Mouse (Mus musculus) intestine, embryonic 16.5 days (tissue): ENCODE results near the gene Slc22a20. TPM values are rescaled to one million over a fixed set of nuclear protein-coding genes. Genes with fewer than 3 reads are reported as not detected.

Source experiments
- ATAC-seq: fragments of 200-750 bp; cut with Nextera tagmentation; 2 replicates; pipeline ENCODE4 v1.8.0; 2017; ENCODE audit warnings: moderate TSS enrichment, moderate library complexity
- H3K27ac ChIP-seq: fragments of 300-500 bp; sonication (generic); 2 replicates; pipeline ENCODE4 v1.5.1; 2014; ENCODE audit warnings: mild to moderate bottlenecking, low read length
- H3K27me3 ChIP-seq: fragments of 300-500 bp; sonication (generic); replicated peaks from 2 replicates; pipeline ENCODE4 v1.6.1; 2014; ENCODE audit warnings: low read length, control low read depth, mixed read lengths; ENCODE audit not compliant: control insufficient read depth, insufficient read depth
- H3K36me3 ChIP-seq: fragments of 300-500 bp; sonication (generic); 2 replicates; pipeline ENCODE4 v1.6.1; 2014; ENCODE audit warnings: low read length, control low read depth; ENCODE audit not compliant: control insufficient read depth, insufficient read depth
- H3K4me1 ChIP-seq: fragments of 300-500 bp; sonication (generic); 2 replicates; pipeline ENCODE4 v1.6.1; 2014; ENCODE audit warnings: low read length, control low read depth, mixed read lengths; ENCODE audit not compliant: control insufficient read depth, insufficient read depth
- H3K4me2 ChIP-seq: fragments of 300-500 bp; sonication (generic); 2 replicates; pipeline ENCODE4 v1.6.1; 2014; ENCODE audit warnings: low read depth, low read length, control low read depth
- H3K4me3 ChIP-seq: fragments of 300-500 bp; sonication (generic); 2 replicates; pipeline ENCODE4 v1.5.1; 2014; ENCODE audit warnings: mild to moderate bottlenecking, low read length
- H3K9ac ChIP-seq: fragments of 300-500 bp; sonication (generic); 2 replicates; pipeline ENCODE4 v1.6.1; 2014; ENCODE audit warnings: low read depth, low read length
- H3K9me3 ChIP-seq: fragments of 300-500 bp; sonication (generic); 2 replicates; pipeline ENCODE4 v1.6.1; 2016; ENCODE audit warnings: low read length, control low read depth; ENCODE audit not compliant: control insufficient read depth
- WGBS: fragments of 180-500 bp; shearing (Covaris S2); extraction: QIAGEN DNeasy Blood & Tissue Kit; methylation state at CpG from one replicate; pipeline ENCODE4 v1.1.7; 2014; 5-methylcytosine and 5-hydroxymethylcytosine counted together
- polyA plus RNA-seq: library from polyadenylated mRNA; unstranded; fragments of >200 nt; fragmentation: Nextera tagmentation; extraction: Ambion mirVana; gene quantifications from 2 replicates; pipeline ENCODE4 v1.2.1, GENCODE M21; 2015

The Slc22a20 gene
- polyA plus RNA-seq, 1 experiment from 2014 or later, result not detected

GRCm38 (mm10) chr19:5992012-5992411 lies 6.1 kb upstream of the Slc22a20 start:
- Histone ChIP-seq H3K4me2 (no peak overlapping the region), H3K4me1 (peaks cover 20% of the 10 kb centered on the region), H3K9me3 (no peaks in the 10 kb centered on the region), H3K27me3 (no peaks in the 10 kb centered on the region), H3K27ac (no peak overlapping the region), H3K9ac (no peak overlapping the region), H3K36me3 (no peaks in the 10 kb centered on the region), H3K4me3 (no peak overlapping the region)
- ATAC-seq, result no peak
- WGBS, result 84% methylated on average over 7 of the region's 7 CpGs

DNA sequence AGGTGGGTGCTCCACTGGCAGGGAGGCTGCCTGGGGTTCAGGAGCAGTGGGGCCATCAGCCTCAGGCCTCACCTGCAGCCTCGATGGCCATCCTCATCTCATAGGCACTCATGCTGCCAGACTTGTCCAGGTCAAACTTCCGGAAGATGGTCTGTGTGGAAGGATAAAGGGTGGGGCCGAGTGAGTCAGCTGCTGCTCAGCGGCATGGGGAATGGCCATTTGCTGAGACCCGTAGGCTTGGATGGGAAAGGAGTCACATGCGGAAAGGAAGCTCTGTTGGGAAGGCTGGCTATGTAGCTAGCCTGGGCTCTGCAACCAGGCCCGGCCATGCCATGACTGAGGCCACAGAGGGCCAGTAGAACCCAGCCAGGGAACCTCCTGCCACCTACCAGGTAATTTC lies 5.5 kb upstream of the Slc22a20 start:
- Histone ChIP-seq H3K9me3 (no peaks in the 10 kb centered on the region), H3K4me3 (no peak overlapping the region), H3K27me3 (no peaks in the 10 kb centered on the region), H3K27ac (no peak overlapping the region), H3K4me1 (peaks cover 20% of the 10 kb centered on the region), H3K36me3 (no peaks in the 10 kb centered on the region), H3K4me2 (no peak overlapping the region), H3K9ac (no peak overlapping the region)
- no peak for ATAC-seq
- WGBS, result 80% methylated on average over 7 of the region's 7 CpGs

GRCm38 (mm10) chr19:5990921-5991320 lies 5.0 kb upstream of the Slc22a20 start:
- H3K27ac ChIP-seq, result no peak overlapping the region
- no peak for ATAC-seq
- no peaks in the 10 kb centered on the region for H3K27me3 ChIP-seq
- no peak overlapping the region for H3K4me2 ChIP-seq
- H3K4me1 ChIP-seq, result peaks cover 20% of the 10 kb centered on the region
- no peaks in the 10 kb centered on the region for H3K36me3 ChIP-seq
- H3K9ac ChIP-seq, result no peak overlapping the region
- WGBS, result 72% methylated on average over 1 of the region's 1 CpGs
- no peaks in the 10 kb centered on the region for H3K9me3 ChIP-seq
- H3K4me3 ChIP-seq, result no peak overlapping the region

- Histone ChIP-seq H3K27ac (peak overlapping the region; percentile 61; the same call in 1 of the 2 replicates), H3K9me3 (no peaks in the 10 kb centered on the region), H3K4me1 (peaks cover 20% of the 10 kb centered on the region), H3K27me3 (no peaks in the 10 kb centered on the region), H3K9ac (peak overlapping the region; percentile 19; the same call in 1 of the 2 replicates), H3K4me2 (no peak overlapping the region), H3K4me3 (no peak overlapping the region), H3K36me3 (no peaks in the 10 kb centered on the region)
- ATAC-seq, result peak; percentile 50
- WGBS, result 75% methylated on average over 12 of the region's 12 CpGs
Measured at GRCm38 (mm10) chr19:5990033-5990432, 4.1 kb upstream of the Slc22a20 start.

GRCm38 (mm10) chr19:5989585-5989984 lies 3.6 kb upstream of the Slc22a20 start:
- peak; percentile 21; the same call in 1 of the 2 replicates for ATAC-seq
- Histone ChIP-seq H3K4me2 (no peak overlapping the region; the same call in 1 of the 2 replicates), H3K27ac (peak overlapping the region; percentile 61; the same call in 1 of the 2 replicates)

DNA sequence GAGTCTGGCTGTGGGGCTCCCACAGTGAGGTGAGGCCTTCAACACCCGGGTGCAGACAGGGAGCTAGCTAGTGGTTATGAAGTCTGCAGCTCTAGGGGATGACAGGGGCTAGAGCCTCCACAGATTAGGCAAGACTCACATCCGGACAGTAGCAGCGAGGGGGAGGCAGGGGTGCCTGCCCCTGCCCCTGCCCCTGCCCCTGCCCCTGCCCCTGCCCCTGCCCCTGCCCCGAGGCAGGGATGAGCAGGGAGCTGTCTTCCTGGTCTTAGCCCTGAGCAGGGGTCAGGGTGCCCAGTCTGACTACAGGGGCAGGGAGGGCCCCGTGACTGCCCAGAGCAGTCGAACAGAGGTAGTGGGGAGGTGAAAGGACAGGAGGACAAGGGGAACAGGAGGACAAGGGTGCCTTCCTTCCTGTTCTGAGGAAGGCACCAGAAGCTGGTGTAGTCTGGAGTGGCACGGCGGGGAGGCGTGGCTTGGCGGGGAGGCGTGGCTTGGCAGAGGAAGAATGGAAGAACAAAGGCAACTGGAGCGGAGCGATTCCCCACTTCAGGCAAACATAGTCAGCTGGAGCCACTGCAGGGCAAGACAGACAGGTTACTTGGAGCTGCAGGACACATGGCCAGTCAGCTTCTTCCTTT lies 3.0 kb upstream of the Slc22a20 start:
- no peaks in the 10 kb centered on the region for H3K36me3 ChIP-seq
- ATAC-seq, result peak; percentile 73
- no peak overlapping the region for H3K4me3 ChIP-seq
- 8% methylated on average over 13 of the region's 13 CpGs for WGBS
- no peaks in the 10 kb centered on the region for H3K27me3 ChIP-seq
- H3K4me1 ChIP-seq, result peaks cover 20% of the 10 kb centered on the region
- H3K4me2 ChIP-seq, result peak overlapping the region; percentile 24; the same call in 1 of the 2 replicates
- H3K9ac ChIP-seq, result peak overlapping the region; percentile 19
- H3K9me3 ChIP-seq, result no peaks in the 10 kb centered on the region
- peak overlapping the region; percentile 33; the same call in 1 of the 2 replicates for H3K27ac ChIP-seq

More at GRCm38 (mm10) chr19:5989585-5989984, 3.6 kb upstream of the Slc22a20 start:
- no peak overlapping the region for H3K4me3 ChIP-seq
- peak overlapping the region; percentile 19; the same call in 1 of the 2 replicates for H3K9ac ChIP-seq
- WGBS, result 46% methylated on average over 6 of the region's 6 CpGs
- no peaks in the 10 kb centered on the region for H3K9me3 ChIP-seq
- no peaks in the 10 kb centered on the region for H3K27me3 ChIP-seq
- H3K36me3 ChIP-seq, result no peaks in the 10 kb centered on the region
- peaks cover 20% of the 10 kb centered on the region for H3K4me1 ChIP-seq

- Histone ChIP-seq H3K4me3 (no peak overlapping the region), H3K27me3 (no peaks in the 10 kb centered on the region), H3K27ac (no peak overlapping the region), H3K9ac (peak overlapping the region; percentile 23), H3K9me3 (no peaks in the 10 kb centered on the region), H3K4me2 (no peak overlapping the region), H3K4me1 (peaks cover 20% of the 10 kb centered on the region), H3K36me3 (no peaks in the 10 kb centered on the region)
- ATAC-seq, result peak; percentile 14
- 52% methylated on average over 5 of the region's 5 CpGs for WGBS
Measured at GRCm38 (mm10) chr19:5988027-5988814, 2.3 kb upstream of the Slc22a20 start.

DNA sequence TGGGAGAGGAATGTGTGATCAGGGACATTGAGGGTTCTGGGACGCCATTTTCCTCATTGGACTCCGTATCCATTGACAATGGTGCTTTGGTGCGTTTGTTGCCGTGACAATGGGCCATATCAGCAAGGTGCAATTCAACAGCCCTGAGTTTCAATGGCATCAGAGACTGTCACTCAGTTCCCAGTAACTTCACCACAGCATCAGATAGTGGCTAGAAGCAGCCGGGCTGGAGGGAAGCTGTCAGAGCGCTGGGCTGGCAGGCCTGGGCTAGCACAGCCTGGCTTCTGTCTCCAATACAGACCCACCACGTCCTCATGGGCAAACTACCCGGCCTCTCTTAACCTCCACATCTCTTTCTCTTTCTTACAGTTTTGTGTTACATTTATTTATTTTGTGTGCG lies 5.5 kb downstream of the Slc22a20 start:
- Histone ChIP-seq H3K4me2 (no peak overlapping the region), H3K4me1 (no peaks in the 10 kb centered on the region), H3K4me3 (no peak overlapping the region), H3K27ac (no peak overlapping the region), H3K27me3 (no peaks in the 10 kb centered on the region), H3K9ac (no peak overlapping the region), H3K9me3 (no peaks in the 10 kb centered on the region), H3K36me3 (no peaks in the 10 kb centered on the region)
- 84% methylated on average over 9 of the region's 9 CpGs for WGBS
- ATAC-seq, result no peak

DNA sequence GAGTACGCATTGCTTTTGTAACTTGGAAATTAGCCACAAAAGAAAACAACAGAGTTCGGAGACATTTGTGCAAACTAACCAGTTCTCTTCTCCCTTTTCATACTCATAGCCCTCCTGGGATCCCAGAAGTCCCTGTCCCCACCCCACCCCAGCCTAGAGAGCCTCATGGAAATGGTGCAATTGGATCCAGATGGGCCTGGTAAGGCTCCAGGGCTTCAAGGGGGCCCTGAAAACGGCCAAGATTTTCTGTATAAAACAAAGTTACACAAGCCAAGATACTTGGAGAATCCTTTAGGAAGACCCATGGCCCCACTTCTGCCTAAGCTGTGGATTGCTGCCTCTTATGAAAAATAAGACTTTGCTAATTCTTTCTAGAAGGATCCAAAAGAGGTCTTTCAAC lies 8.2 kb downstream of the Slc22a20 start:
- H3K4me1 ChIP-seq, result no peaks in the 10 kb centered on the region
- 88% methylated on average over 3 of the region's 3 CpGs for WGBS

More for the DNA sequence above, 8.2 kb downstream of the Slc22a20 start:
- no peak for ATAC-seq
- Histone ChIP-seq H3K36me3 (no peaks in the 10 kb centered on the region), H3K4me2 (no peak overlapping the region), H3K27ac (no peak overlapping the region), H3K9ac (no peak overlapping the region), H3K9me3 (no peaks in the 10 kb centered on the region), H3K4me3 (no peak overlapping the region), H3K27me3 (no peaks in the 10 kb centered on the region)
